Mouse (Mus musculus) heart, postnatal 0 days (tissue): ENCODE data around the gene Tmem121b.

Experiments used
- CTCF ChIP-seq: IDR thresholded peaks from 2 replicates; pipeline ENCODE4 v1.5.1; 2016; ENCODE audit warnings: antibody characterized with exemption, control low read depth, low read depth
- EP300 ChIP-seq: IDR thresholded peaks from 2 replicates; pipeline ENCODE4 v1.6.1; 2016; ENCODE audit warnings: antibody characterized with exemption, low read depth

GRCm38 (mm10) chr6:120491862-120492498, 1.6 kb downstream of the Tmem121b start:
- TF ChIP-seq CTCF = no peak
- no peak for TF ChIP-seq EP300
